Mouse (Mus musculus) erythroblast, embryonic 14.5 days (primary cell): Measurements from ENCODE around the gene Arhgap45. TPM values are rescaled to one million over a fixed set of nuclear protein-coding genes. Genes with fewer than 3 reads are reported as not detected.

Experiments
- H3K27me3 ChIP-seq: 2 replicates; pipeline ENCODE4 v1.6.1; 2012; ENCODE audit warnings: inconsistent platforms; ENCODE audit not compliant: control insufficient read depth
- H3K36me3 ChIP-seq: 2 replicates; pipeline ENCODE4 v1.6.1; 2012; ENCODE audit warnings: mild to moderate bottlenecking, inconsistent platforms; ENCODE audit not compliant: control insufficient read depth
- H3K4me1 ChIP-seq: 2 replicates; pipeline ENCODE4 v1.6.1; 2012; ENCODE audit warnings: inconsistent platforms; ENCODE audit not compliant: control insufficient read depth
- H3K4me3 ChIP-seq: replicated peaks from 2 replicates; pipeline ENCODE3; 2012; ENCODE audit warnings: moderate library complexity, mild to moderate bottlenecking, inconsistent platforms
- H3K9me3 ChIP-seq: 2 replicates; pipeline ENCODE4 v1.6.1; 2012; ENCODE audit warnings: low read length, inconsistent platforms, mixed read lengths; ENCODE audit not compliant: control insufficient read depth
- GATA1 ChIP-seq: IDR thresholded peaks from 2 replicates; pipeline ENCODE4 v1.6.1; 2012; ENCODE audit warnings: low read length, inconsistent platforms, mixed read lengths
- TAL1 ChIP-seq: IDR thresholded peaks from 3 replicates; pipeline ENCODE4 v1.6.1; 2012; ENCODE audit warnings: low read length, inconsistent platforms, mixed read lengths
- polyA plus RNA-seq: library from polyadenylated mRNA; stranded (reverse); fragments of >175 nt; gene quantifications from 2 replicates; pipeline ENCODE4 v1.2.3, GENCODE M21; 2012

Gene Arhgap45
- polyA plus RNA-seq, 1 experiment = 1.7 TPM

GRCm38 (mm10) chr10:79985334-79986231 lies 30.9 kb upstream of the Arhgap45 start:
- Histone ChIP-seq H3K4me3 (peak overlapping the region; percentile 91), H3K4me1 (peaks cover 88% of the 10 kb centered on the region), H3K36me3 (peaks cover 26% of the 10 kb centered on the region), H3K9me3 (peaks cover 4% of the 10 kb centered on the region; the same call in 1 of the 2 replicates), H3K27me3 (peaks cover 32% of the 10 kb centered on the region)
- no peak for TF ChIP-seq TAL1
- TF ChIP-seq GATA1 = no peak

GRCm38 (mm10) chr10:79986232-79986878 lies 30.1 kb upstream of the Arhgap45 start:
- Histone ChIP-seq H3K36me3 (peaks cover 18% of the 10 kb centered on the region), H3K9me3 (peaks cover 8% of the 10 kb centered on the region), H3K4me3 (peak overlapping the region; percentile 91), H3K27me3 (peaks cover 38% of the 10 kb centered on the region), H3K4me1 (peaks cover 85% of the 10 kb centered on the region)
- TF ChIP-seq TAL1 (no peak), GATA1 (no peak)

GRCm38 (mm10) chr10:79986963-79987362 lies 29.5 kb upstream of the Arhgap45 start:
- Histone ChIP-seq H3K27me3 (peaks cover 38% of the 10 kb centered on the region), H3K4me1 (peaks cover 79% of the 10 kb centered on the region), H3K36me3 (peaks cover 12% of the 10 kb centered on the region), H3K4me3 (peak overlapping the region; percentile 91), H3K9me3 (peaks cover 14% of the 10 kb centered on the region)
- TF ChIP-seq TAL1 (no peak), GATA1 (no peak)

- Histone ChIP-seq H3K36me3 (peaks cover 5% of the 10 kb centered on the region), H3K4me3 (peak overlapping the region; percentile 60), H3K9me3 (peaks cover 21% of the 10 kb centered on the region), H3K27me3 (peaks cover 38% of the 10 kb centered on the region), H3K4me1 (peaks cover 71% of the 10 kb centered on the region)
- no peak for TF ChIP-seq TAL1
- TF ChIP-seq GATA1 = no peak
Observed at GRCm38 (mm10) chr10:79987771-79988505, 28.5 kb upstream of the Arhgap45 start.

- Histone ChIP-seq H3K4me1 (peaks cover 69% of the 10 kb centered on the region), H3K4me3 (peak within 1 kb of the TSS; percentile 60), H3K36me3 (no peaks in the 10 kb centered on the region; the same call in 1 of the 2 replicates), H3K9me3 (peaks cover 21% of the 10 kb centered on the region), H3K27me3 (peaks cover 38% of the 10 kb centered on the region)
- TF ChIP-seq TAL1 = no peak
- TF ChIP-seq GATA1 = no peak
Observed at GRCm38 (mm10) chr10:79988506-79989271, 27.8 kb upstream of the Arhgap45 start, which contains the start of gene Cnn2. TSS of gene Cnn2 (plus strand) at chr10:79988584.

GRCm38 (mm10) chr10:79989272-79989786 lies 27.1 kb upstream of the Arhgap45 start:
- Histone ChIP-seq H3K9me3 (peaks cover 21% of the 10 kb centered on the region), H3K27me3 (peaks cover 38% of the 10 kb centered on the region), H3K36me3 (no peaks in the 10 kb centered on the region; the same call in 1 of the 2 replicates), H3K4me1 (peaks cover 69% of the 10 kb centered on the region), H3K4me3 (peak overlapping the region; percentile 60)
- TF ChIP-seq TAL1 = no peak
- TF ChIP-seq GATA1 = no peak

- H3K4me1 ChIP-seq = peaks cover 69% of the 10 kb centered on the region
- TF ChIP-seq TAL1 = no peak
- no peak for TF ChIP-seq GATA1
- H3K9me3 ChIP-seq = peaks cover 21% of the 10 kb centered on the region
- peaks cover 38% of the 10 kb centered on the region for H3K27me3 ChIP-seq
- H3K4me3 ChIP-seq = no peak overlapping the region
- H3K36me3 ChIP-seq = no peaks in the 10 kb centered on the region; the same call in 1 of the 2 replicates
Observed at GRCm38 (mm10) chr10:79989870-79990269, 26.6 kb upstream of the Arhgap45 start.

- Histone ChIP-seq H3K36me3 (no peaks in the 10 kb centered on the region; the same call in 1 of the 2 replicates), H3K27me3 (peaks cover 38% of the 10 kb centered on the region), H3K9me3 (peaks cover 21% of the 10 kb centered on the region), H3K4me1 (peaks cover 70% of the 10 kb centered on the region), H3K4me3 (no peak overlapping the region)
- TF ChIP-seq GATA1 (no peak), TAL1 (no peak)
Observed at GRCm38 (mm10) chr10:79991099-79991498, 25.4 kb upstream of the Arhgap45 start.
